ENCODE assay signal across 11 mouse cellular contexts in the genomic region with DNA sequence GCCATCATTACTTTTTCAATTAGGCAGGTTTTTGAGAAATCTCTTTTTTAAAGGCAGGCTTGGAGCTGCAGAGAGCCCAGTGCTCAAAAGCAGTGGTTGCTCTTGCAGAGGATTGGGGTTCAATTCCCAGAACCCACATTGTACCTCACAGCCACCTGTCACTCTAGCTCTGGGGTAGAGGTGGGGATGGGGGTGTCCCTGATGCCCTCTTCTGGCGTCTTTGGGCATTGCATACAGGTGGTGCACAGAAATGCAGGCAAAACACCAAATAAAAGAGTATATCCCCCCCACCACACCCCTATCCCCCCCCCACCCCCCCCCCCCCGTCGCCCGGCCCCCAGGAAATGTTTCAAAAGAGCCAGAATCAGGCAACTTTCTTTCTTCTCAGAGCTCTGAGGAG. TPM values are rescaled to one million over a fixed set of nuclear protein-coding genes. Genes with fewer than 3 reads are reported as not detected.
DNase-seq lines count a peak whose midpoint lies in the region; ATAC-seq and TF ChIP-seq lines count a peak whose summit lies in the region.
"Had no signal": no experiment of that assay in that cellular context is flagged by ENCODE, and none has a peak within 500 bp of the region (broad histone marks: within the 10 kb centered on the region; RNA-seq: fewer than 3 reads in every experiment).

No protein-coding gene starts in this region.

- 58% methylated on average over 4 of the region's 4 CpGs for WGBS in heart, adult 2 months
- 61% methylated on average over 4 of the region's 4 CpGs for WGBS in heart, embryonic 10.5 days
- 20% methylated on average over 1 of the region's 4 CpGs for WGBS in liver, adult 2 months

- peak; percentile 44 for TF ChIP-seq CTCF in heart, adult 2 months (IDR thresholded peaks at IDR 0.05)
- TF ChIP-seq CTCF in liver, adult 2 months (IDR thresholded peaks at IDR 0.05; ENCODE audit: low read depth, low read length) = peak; percentile 71

- no peaks in the 10 kb centered on the region for H3K9me3 ChIP-seq in heart, embryonic 10.5 days
- H3K9me3 ChIP-seq: liver, embryonic 15.5 days had no signal

- H3K27me3 ChIP-seq in heart, adult 2 months (ENCODE audit: control insufficient read depth, insufficient read depth, low read length) = no peaks in the 10 kb centered on the region
- H3K27me3 ChIP-seq in heart, embryonic 10.5 days (ENCODE audit: insufficient read depth, poor library complexity, severe bottlenecking) = 0 out of 2 replicates have a peak, but pooled peaks cover 6% of the 10 kb centered on the region
- H3K27me3 ChIP-seq in liver, adult 2 months (ENCODE audit: control insufficient read depth, insufficient read depth, low read length) = no peaks in the 10 kb centered on the region
- H3K27me3 ChIP-seq: liver, embryonic 15.5 days had no signal

- H3K36me3 ChIP-seq in heart, adult 2 months (ENCODE audit: control insufficient read depth, insufficient read depth, low read length) = no peaks in the 10 kb centered on the region
- no peaks in the 10 kb centered on the region for H3K36me3 ChIP-seq in heart, embryonic 10.5 days
- H3K36me3 ChIP-seq in liver, adult 2 months (ENCODE audit: control insufficient read depth, insufficient read depth, low read length) = no peaks in the 10 kb centered on the region

- TF ChIP-seq EP300 in heart, adult 2 months (IDR thresholded peaks at IDR 0.05; ENCODE audit: insufficient read depth, low read depth, low read length) = no peak

- H3K79me2 ChIP-seq in heart, adult 2 months (replicated peaks; ENCODE audit: control insufficient read depth, insufficient read depth, low read length) = no peaks in the 10 kb centered on the region
- no peaks in the 10 kb centered on the region for H3K79me2 ChIP-seq in liver, adult 2 months (ENCODE audit: control insufficient read depth, insufficient read depth, low read length)

- H3K4me3 ChIP-seq in heart, adult 2 months = no peak overlapping the region
- H3K4me3 ChIP-seq in heart, embryonic 10.5 days = no peak overlapping the region
- H3K4me3 ChIP-seq in liver, adult 2 months (ENCODE audit: insufficient read depth, low read depth, low read length) = no peak overlapping the region
- H3K4me3 ChIP-seq: liver, embryonic 15.5 days had no signal

- no peaks in the 10 kb centered on the region; the same call in 1 of the 2 replicates for H3K4me1 ChIP-seq in heart, adult 2 months (ENCODE audit: control insufficient read depth, insufficient read depth, low read length)
- H3K4me1 ChIP-seq in heart, embryonic 10.5 days = no peaks in the 10 kb centered on the region
- no peaks in the 10 kb centered on the region for H3K4me1 ChIP-seq in liver, adult 2 months (ENCODE audit: control insufficient read depth, insufficient read depth, low read length)

- intact Hi-C loops in heart, adult 2 months (cut with DNase I) = no loop called here
- intact Hi-C loops in heart, postnatal 36 days (cut with DNase I) = no loop called here

- ATAC-seq in megakaryocyte, adult 5-6 weeks (ENCODE audit: poor library complexity, severe bottlenecking) = no peak

- TF ChIP-seq POLR2A in heart, adult 2 months (IDR thresholded peaks at IDR 0.05; ENCODE audit: insufficient read depth, low read depth, low read length) = no peak
- no peak for TF ChIP-seq POLR2A in liver, adult 2 months (IDR thresholded peaks at IDR 0.05; ENCODE audit: extremely low read depth, insufficient read depth, low read length)

- H3K27ac ChIP-seq in heart, adult 2 months = no peak overlapping the region
- H3K27ac ChIP-seq in heart, embryonic 10.5 days = no peak overlapping the region
- H3K27ac ChIP-seq in liver, adult 2 months (replicated peaks; ENCODE audit: insufficient read depth, low read depth, low read length) = no peak overlapping the region
- H3K27ac ChIP-seq: liver, embryonic 15.5 days had no signal

- no peak overlapping the region for H3K9ac ChIP-seq in heart, adult 2 months (ENCODE audit: low read depth, low read length)
- no peak overlapping the region for H3K9ac ChIP-seq in liver, adult 2 months (ENCODE audit: low read depth, low read length)
- H3K9ac ChIP-seq: liver, embryonic 15.5 days had no signal

- no peak for DNase-seq in heart, adult 2 months
- no peak for DNase-seq in heart, embryonic 10.5 days (ENCODE audit: low spot score)
- DNase-seq in spleen, adult 12 weeks (ENCODE audit: low spot score) = peak; percentile 45
- no peak for DNase-seq in spleen, adult 18-20 months
- DNase-seq in liver, adult 2 months (ENCODE audit: extremely low read depth, low read depth, low spot score) = no peak
- peak; percentile 80 for DNase-seq in thymus, postnatal 4 days
- DNase-seq in heart, postnatal 36 days = no peak
- DNase-seq: cerebellum, postnatal 36 days; gastrocnemius, postnatal 14 days had no signal

RNA-seq across cellular contexts. Expression of gene Zdhhc14, which starts 43.0 kb away (rescaled TPM):
- 1 to 10 TPM; 4.4 to 5.4 TPM for total RNA-seq in heart, adult 2 months (2021)
- polyA plus RNA-seq in heart, adult 2 months (2012; rRNA removed) = 1.5 and 1.9 TPM in 2 replicates
- polyA plus RNA-seq in heart, embryonic 10.5 days (2016; fragmentation: Nextera tagmentation; extraction: Ambion mirVana) = 1.2 and 1.6 TPM in 2 replicates
- 1.1 and 1.9 TPM in 2 replicates for total RNA-seq in liver, adult 2 months (2014; rRNA removed)
- polyA plus RNA-seq in liver, adult 2 months (2012; rRNA removed) = 0.76 and 0.99 TPM in 2 replicates
- 0.87 and 1.6 TPM in 2 replicates for total RNA-seq in megakaryocyte, adult 5-6 weeks (2015)
- 0.94 and 1.4 TPM in 2 replicates for total RNA-seq in megakaryocyte, adult 5-6 weeks (2017)
- 1 to 10 TPM; 4.6 to 4.7 TPM for total RNA-seq in heart, postnatal 36 days (2021)

Comparison
In these comparisons a context has a peak if more than half of its experiments do, and no peak if none do; other contexts are left out.
1. DNase-seq: peak in spleen, adult 12 weeks (single experiment) and thymus, postnatal 4 days (single experiment); none in heart, adult 2 months (0 of 2), heart, embryonic 10.5 days (single experiment), spleen, adult 18-20 months (0 of 2), liver, adult 2 months (single experiment) and heart, postnatal 36 days (0 of 2).